Mouse (Mus musculus) kidney, postnatal 10 days (tissue): ENCODE results near the gene Catsper4.
"Not testable (repeated sequence)": the region's sequence is repeated elsewhere in the genome, so short reads cannot be mapped to it uniquely, and the experiment has no call there.

Source experiments
- DNase-seq: peaks from one replicate; pipeline ENCODE4 v3.0.0; 2021; ENCODE audit warnings: mixed read lengths

Gene Catsper4

DNA sequence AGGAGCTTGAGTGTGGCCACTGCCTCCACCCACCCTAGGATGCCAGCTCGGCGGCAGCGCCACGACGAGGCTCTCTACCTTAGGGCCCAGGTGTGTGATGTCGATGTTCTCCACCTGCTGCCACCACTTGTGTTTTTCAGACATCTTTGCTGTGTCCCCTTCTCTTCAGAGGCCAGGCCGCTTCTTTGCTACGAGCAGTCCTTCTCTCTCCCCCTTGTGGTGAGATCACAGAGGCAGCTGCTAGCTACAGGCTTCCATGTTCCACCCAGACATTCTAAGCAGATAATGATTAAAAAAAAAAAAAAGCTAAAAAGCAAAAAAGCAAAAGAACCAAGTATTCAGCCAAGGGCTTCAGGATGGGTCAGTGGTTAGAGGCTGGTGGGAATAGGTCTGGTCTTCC, at the start of gene Catsper4:
Gene Catsper4 (minus strand): TSS at position 190 of the 400 bp plus-strand sequence.
- DNase-seq = no peak

DNA sequence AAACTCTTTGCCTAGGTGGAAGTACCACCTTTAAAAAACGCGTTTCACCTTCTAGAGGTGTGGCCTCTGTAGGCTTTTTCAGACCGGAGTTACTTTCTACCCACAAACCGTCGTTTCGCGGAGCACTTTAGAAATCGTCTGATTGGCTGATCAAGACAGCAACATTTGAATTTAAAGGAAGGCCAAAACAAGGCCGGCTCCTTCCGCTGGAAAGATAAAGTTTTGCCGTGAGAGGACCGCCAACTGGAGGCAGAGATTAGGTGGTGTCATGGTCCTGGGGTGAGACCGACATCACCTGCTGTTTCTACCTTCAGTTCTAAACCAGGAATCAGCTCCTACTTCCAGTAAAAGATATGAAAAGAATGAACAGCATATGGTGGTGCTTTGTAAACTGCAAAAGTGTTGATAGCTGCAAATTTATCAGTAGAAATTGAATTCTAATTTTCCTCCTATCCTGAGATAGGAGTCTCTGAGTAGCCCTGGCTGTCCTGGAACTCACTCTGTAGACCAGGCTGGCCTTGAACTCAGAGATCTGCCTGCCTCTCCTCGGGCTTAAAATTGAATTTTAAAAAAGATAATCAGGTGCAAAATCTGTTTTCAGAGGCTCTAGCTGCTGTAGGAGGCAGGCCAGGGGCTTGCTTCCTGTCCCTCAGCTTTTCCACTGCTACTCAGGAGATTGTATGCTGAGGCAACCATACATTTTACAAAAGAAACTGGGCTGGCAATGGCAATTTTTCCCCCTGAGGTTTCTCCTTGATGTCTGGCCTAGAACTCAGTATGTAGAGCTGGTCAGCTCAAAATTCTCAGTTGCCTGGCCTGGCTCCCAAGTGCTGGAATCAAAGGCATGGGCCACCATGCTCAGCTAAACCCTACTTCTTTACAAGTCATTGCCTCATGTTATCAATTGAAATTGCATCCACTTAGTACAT, 46.5 kb upstream of the Catsper4 start:
- DNase-seq = peak; percentile 27

- DNase-seq = no peak
These were observed 45.7 kb upstream of the Catsper4 start for GRCm38 (mm10) chr4:134272731-134273416.

DNA sequence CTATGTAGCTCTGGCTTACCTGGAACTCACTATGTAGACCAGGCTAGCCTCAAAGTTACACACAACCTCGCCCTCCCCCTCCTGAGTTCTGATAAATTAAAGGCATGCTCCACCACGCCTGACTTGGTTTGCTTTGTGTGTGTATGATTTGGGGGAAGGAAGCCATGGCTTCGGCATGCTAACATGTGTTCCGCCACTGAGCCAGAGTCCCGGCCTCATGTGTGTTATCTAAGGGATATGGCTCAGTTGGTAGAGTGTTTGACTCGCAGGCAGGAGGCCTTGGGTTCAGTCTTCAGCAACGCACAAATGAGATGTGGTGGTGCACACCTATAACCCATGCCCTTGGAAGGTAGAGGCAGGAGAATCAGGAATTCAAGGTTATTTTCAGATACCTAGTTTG, 44.8 kb upstream of the Catsper4 start:
- no peak for DNase-seq

DNA sequence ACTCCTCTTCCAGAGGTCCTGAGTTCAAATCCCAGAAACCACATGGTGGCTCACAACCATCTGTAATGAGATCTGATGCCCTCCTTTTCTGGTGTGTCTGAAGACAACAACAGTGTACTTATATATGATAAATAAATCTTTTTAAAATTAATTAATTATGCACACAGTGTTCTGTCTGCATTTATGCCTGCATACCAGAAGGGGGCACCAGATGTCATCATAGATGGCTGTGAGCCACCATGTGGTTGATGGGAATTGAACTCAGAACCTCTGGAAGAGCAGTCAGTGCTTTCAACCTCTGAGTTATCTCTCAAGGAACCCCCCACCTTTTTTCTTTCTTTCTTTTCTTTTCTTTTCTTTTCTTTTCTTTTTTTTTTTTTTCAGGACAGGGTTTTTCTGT, 42.4 kb upstream of the Catsper4 start:
- DNase-seq = not testable (repeated sequence)

DNA sequence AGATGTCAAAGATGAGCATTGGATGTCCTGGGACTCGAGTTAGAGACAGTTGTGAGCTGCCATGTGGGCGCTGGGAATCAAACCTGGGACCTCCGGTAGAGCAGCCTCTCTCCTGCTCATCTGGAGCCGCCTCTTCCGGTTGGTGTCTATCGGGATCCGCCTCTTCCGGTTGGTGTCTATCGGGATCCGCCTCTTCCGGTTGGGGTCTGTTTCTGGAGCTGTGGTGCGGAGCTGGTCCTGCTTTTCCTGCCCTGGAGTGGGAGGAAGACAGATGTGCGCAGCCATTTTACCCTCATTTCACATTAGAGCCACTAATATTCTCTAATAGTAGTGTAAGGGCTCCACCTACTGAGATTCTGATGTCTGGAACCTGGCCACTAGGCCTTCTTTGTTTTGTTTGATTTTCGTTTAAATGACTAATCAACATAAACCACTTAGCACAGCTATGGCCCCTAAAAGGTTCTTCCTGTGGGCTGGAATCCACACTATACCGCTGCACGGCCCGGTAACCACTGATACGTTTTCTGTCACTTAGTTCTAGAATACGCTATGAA, 41.0 kb upstream of the Catsper4 start:
- DNase-seq = no peak

- DNase-seq = peak; percentile 36
These were observed 38.8 kb upstream of the Catsper4 start for GRCm38 (mm10) chr4:134265860-134266585.

GRCm38 (mm10) chr4:134263191-134263590, 36.0 kb upstream of the Catsper4 start:
- DNase-seq = peak; percentile 84

DNA sequence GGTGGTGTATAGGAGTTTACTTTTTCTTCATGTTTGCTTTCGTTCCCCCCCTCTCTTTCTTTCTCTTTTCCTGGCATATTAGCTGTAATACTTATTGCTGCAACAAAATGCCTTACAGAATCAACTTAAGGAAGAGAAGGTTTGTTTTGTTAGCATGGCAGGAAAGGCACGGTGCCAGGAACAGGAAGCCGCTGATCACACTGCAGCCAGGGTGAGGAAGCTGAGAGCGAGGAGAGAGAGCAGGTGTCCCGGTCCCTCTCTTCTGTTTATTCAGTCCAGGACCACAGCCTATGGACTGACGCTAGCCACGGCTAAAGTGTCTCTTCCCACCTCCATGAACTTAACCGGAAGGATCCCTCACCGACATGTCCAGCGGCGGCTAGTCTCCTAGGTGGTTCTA, 31.2 kb upstream of the Catsper4 start:
- peak; percentile 61 for DNase-seq

DNA sequence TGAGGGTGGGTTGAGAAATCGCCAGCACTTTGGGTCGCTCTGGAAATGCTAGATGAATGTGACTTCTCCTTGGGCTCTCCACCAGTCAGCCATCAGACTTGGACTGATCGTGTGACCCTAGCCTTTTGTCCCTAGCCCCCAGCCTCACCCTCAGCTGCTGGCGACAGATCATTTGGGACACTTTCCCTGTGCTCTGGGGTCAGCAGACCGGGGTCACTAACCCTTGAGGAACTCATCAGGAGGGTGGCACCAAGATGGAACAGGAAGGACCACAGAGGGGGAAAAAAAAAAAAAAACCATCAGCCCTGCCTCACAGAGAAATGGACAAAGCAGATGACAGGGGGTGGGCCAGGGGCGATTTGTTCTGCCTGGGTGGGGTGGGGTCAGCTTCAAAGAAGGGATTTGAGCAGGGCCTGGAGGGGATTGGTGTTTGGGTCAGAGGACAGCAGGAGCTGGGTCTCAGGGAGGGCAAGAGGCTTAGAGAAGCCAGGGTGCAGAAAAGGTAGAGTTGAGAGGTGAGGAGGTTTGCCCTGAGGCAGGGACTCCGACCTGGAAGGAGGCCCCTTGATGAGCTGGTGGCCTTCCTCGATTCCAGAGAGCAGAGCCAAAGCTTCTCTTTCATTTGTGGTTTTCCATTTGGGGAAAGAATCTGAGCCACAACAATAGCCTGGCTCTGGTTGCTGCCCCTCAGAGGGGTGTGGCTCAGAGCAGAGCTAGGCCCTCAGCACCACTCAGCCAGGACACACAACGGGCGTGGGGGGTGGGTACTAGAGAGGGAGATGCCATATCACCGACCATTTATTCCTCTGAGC, 30.2 kb upstream of the Catsper4 start:
- DNase-seq = no peak

DNA sequence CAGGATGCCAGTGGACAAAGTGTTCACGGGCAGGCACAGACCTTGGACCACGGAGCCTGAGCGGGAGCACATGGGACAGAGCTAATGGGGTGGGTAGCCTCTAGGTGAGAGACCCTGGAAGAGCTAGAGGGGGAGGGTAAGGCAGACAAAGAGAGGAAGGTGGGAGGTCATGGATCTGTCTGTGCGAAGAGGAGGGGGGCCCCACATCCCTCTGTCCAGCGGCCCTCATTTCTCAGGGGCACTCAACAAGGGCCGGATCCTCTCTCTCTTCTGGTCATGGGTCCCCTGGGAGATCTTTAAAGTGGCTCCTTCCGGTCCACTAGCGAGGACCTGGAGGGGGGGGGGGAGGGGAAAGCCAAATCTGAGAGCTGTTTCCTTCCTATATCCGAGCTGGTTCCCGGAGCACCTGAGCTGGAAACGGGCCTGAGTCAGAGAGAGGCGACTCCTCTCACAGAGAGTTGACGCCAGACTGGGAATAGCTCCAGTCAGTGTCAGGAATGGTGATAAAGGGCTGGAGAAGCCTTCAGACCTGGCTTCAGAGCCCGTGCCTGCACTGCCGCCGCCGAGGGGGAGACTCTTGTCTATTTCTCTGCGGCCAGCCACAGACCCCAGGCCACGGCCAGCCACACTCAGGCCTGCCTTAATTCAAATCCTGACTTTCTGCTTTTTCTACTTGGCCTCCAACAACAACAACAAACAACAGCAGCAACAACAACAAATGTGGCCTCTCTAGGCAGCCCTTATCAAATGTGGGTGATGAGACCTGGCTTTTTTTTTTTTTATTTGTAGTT, 29.4 kb upstream of the Catsper4 start:
- peak; percentile 70 for DNase-seq

DNA sequence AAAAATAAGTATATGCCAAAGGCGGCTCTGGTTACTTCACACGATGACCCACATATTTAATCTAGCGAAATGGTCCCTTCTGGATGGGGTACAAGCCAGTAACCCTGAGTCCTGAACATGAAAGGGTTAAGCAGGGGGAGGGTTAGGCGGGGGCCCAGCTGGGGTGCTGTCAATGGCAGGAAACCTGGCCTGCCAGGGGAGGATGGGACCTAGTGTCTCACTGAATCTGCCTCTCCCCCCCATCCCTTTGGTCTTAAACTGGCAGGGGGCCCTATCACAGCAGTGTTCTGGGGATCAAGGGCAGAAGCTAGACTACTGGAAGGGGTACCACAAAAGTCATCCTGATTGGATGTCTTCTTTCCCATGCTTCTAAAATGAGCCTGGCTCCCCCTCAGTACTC, 28.7 kb upstream of the Catsper4 start:
- DNase-seq = peak; percentile 62

GRCm38 (mm10) chr4:134254835-134255234, 27.7 kb upstream of the Catsper4 start:
- no peak for DNase-seq

DNA sequence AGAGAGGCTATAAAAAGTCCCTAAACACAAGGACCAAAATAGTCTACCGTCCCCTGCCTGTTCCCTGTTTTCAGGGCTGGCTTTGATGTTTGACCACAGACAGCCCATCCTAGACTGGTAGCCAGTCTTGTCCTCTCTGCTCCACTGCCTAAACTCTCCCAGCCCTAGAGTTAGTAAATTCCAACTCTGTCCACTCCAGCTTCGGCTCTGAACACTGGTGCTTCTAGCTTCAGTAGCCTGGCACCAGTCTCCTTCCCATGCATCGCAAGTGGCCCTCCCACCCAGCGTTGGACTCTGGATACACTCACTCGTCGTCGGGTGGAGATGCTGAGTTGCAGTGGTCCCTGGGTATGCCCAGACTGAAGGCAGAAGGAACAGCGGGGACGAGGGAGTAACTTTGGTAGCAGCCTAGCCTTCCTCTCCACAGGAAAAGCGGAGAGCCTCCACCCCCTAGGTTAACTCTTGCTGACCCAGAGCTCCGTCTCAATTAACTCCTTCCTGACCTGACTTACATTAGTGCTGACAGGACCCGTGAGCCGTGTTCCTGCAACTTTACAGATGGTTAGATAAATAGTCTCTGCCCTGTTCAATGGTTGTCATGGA, 26.6 kb upstream of the Catsper4 start, which contains the start of gene Grrp1:
Gene Grrp1 (minus strand): TSS at position 385 of the 603 bp plus-strand sequence.
- DNase-seq = peak; percentile 66

GRCm38 (mm10) chr4:134252911-134253721, 25.9 kb upstream of the Catsper4 start:
- DNase-seq = peak; percentile 60

DNA sequence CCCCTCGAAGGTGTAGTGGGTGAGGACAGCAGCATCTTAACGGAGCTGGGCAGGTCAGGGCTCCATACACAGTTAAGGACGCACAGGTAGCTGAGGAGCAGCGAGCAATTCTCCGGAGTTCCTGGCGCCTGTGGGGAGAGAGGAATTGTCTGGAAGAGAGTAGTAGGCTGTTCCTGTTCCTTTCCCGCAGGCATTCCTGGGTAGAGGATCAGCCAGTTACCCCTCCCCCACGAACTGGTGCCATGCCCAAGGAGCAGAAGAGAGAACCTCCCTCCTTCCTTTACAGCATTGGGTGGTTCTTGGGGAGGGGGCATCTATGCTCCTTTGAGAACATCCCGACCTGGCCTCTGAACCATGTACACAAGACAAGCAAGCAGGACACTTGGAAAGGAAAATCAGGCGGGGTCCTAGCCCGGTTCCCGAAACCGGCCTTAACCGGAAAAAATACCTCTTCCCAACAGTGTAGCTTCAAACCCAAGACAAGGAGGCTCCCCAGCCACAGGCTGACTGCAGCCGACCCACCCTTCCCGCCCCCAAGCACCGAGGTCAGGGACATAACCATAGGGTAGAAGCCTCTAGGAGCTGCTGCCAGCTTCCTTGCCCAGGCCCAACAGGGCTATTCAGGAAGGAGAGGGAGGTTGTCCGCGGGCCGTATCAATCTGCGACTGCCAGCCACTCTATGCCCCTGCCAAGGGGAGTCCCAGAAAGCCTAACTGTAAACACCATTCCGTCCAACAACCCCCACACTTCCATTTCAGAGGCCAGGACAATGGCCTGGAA, 25.1 kb upstream of the Catsper4 start:
- peak; percentile 64 for DNase-seq

GRCm38 (mm10) chr4:134251241-134252130, 24.3 kb upstream of the Catsper4 start:
- DNase-seq = peak; percentile 64

DNA sequence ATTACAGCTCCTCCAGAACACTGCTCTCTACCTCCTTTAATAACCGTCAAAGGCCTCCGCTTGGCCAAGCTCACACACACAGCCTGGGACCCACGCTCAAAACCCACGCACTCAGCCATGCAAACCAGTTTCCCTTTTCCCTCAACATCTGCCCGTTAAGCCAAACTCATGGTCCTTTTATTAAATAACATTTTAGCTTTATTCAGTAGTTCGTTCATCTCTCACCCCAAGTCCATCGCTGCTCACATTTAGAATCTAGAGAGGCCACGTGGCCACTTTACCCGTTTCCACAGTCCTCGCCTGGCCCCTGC, 23.7 kb upstream of the Catsper4 start:
- DNase-seq = no peak
